Mouse (Mus musculus): ENCODE measurements around the gene Cd109.

The Cd109 gene

DNA sequence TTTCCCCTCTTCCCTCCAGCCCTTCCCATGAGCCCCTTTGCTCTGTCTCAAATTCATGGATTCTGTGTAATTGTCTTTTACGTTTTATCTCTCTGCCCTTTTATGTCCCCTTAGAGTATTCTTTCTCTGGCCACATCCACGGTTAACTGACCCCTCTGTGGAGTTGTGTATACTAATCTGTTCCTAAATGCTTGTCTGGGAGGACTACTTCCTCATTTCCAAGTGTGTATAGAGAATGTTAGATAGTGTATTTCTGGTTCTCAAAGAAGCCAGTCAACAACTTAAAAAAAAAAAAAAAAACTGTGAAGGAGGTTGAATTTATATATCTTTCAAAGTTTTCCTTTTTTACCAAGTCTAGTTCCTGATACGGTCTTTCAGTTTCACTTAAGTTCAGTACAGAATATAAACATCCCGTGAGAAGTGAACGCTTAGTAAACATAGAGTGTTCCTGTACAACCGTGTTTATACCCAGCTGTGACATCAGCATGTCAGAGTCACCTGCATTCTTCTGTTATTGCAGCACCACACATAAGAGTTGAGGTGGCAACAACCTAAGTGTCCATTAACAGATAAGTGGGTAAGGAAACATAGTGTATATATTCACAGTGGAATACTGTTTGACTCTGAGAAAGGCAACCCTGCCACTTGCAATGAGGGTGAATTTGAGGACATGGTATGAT, 16.5 kb downstream of the Cd109 start:
- in situ Hi-C loops (cut with MboI; ENCODE audit: unreplicated experiment in 2 of 2), result no loop called here

DNA sequence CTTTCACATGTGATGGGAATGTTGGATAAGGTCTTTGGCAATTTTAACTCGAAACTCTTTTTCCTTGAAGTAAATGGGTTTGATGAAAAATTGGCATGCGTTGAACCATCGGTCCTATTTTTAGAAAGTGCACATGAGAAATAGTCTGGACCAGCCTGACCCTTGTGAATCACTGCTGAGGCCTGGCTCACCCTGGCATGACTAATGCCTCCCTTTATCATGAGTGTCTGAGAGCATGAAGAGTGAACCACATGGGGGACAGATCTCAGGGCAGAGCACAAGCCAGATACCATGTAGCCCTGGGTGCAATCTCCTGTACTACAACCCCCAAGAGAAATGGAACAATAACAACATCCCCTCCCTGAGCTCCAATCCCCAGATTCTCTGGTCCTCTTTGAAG, 18.6 kb downstream of the Cd109 start:
- in situ Hi-C loops (cut with MboI; ENCODE audit: unreplicated experiment in 2 of 2), result no loop called here

DNA sequence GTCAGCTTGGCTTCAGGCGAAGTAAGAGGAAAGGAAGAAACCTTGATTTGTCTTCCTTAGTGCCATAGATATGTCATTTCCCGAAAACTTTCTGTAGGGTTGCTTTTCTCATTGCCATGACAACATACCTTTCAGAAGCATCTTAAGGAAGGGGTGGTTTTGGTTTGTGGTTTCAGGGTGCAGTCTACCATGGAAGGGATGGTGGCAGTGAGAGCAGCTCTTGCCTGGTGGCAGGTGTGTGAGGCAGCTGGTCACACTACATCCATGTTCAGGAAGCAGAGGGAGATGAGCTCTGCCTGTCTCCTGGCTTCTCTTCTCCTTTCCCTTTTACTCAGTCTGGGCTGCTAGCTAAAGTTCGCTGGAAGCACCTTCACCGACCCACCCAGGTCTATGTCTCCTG, 26.0 kb downstream of the Cd109 start:
- in situ Hi-C loops (cut with MboI; ENCODE audit: unreplicated experiment in 2 of 2), result loop anchor here in 1 of 2 experiments (5.0 to 10.0 kb wide), 3 partner anchors 49 to 1086 kb away; no protein-coding TSS in a partner anchor

DNA sequence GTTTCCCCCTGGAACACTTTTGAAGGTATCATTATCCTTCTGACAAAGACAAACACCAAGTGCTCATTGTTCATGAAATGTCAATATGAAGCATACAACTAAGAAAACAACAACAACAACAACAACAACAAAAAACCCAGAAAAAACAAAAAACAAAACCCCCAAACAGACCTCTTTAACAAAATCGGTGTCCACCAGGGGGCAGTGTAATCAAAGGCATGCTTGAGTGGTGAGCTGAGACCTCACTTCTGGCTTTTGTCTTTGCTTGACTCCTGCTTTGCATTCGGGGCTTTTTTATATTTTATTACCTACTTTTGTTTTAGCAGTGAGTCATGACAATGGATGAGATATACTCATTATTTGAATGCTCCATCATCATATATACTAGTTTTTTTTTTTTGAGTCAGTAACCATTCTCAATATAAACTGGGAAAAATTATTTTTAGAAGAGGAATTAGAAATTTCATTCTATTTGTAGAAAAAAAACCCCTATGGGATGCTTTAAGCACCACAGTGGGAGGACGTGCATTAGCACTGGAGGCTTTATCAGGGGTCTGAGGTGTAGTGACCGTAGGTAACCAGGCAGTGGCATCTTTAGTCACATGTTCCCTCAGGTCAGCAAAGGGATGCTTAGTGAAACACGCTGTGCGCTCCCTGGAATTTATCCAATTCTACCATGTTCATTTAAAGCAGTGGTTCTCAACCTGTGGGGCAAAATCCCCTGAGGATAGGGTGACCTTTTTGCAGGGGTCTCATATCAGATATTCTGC, 30.8 kb downstream of the Cd109 start:
- in situ Hi-C loops (cut with MboI; ENCODE audit: unreplicated experiment in 2 of 2), result loop anchor here (5.0 to 10.0 kb wide), 2 partner anchors 171 to 1071 kb away; partner anchors contain the start of gene Col12a1 (in 1 of the 2)

DNA sequence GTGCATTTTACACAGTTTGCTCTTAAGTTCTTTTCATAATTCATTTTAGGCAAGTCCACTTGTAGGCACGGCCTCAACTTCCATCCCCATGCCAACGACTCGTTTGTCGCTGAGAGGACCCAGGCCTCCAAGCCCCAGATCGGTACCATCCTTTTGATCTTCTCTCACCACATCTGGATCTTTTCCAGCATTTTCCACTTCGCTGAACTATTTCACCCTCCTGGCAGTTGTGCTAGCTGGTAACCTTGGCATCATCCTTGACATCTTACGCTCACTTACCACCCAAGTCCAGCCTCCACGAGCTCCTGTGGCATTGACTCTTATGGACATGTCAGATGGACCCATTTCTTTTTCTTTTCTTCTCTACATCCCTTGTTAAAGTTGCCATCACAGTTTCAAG, 33.3 kb downstream of the Cd109 start:
- in situ Hi-C loops (cut with MboI; ENCODE audit: unreplicated experiment in 2 of 2), result loop anchor here (5.0 to 10.0 kb wide), 2 partner anchors 174 to 1069 kb away; partner anchors contain the start of gene Col12a1 (in 1 of the 2)

DNA sequence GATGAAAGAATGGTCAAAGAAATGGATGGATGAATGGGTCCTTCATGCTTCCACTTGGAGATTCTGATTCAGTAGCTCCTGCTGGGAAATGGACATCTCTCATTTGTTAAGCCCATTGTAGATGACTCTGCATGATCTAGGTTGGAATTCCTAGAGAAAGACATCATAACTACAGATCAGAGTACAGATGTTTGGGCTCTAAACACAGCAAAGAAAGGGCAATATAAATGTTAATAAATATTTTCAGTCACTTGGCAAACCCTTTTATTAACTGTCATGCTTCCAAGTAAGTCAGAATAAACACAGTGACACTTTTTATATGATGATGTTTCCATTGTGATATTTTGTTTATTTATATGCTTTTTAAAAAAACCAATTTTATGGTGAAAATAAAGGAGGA, 34.1 kb downstream of the Cd109 start:
- in situ Hi-C loops (cut with MboI; ENCODE audit: unreplicated experiment in 2 of 2), result loop anchor here (5.0 to 10.0 kb wide), 2 partner anchors 175 to 1068 kb away; partner anchors contain the start of gene Col12a1 (in 1 of the 2)

DNA sequence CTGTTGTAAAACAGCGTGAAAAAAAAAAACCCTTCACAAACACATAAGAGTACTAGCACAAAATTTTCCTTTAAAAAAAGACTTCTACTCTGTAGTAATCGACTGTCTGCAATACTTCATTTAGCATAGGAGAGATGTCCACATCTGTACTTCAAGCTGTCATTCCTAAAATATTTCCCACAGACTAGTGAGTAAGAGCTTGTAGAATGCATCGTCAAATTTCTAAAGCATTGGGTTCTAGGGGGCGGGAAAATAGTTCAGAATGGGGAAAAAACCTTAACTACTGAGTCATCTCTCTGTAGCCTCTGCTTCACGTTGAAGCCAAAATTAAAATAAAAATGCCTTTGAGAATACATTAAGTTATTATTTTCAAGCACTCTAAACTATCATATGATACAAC, 42.2 kb downstream of the Cd109 start:
- in situ Hi-C loops (cut with MboI; ENCODE audit: unreplicated experiment in 2 of 2), result no loop called here

DNA sequence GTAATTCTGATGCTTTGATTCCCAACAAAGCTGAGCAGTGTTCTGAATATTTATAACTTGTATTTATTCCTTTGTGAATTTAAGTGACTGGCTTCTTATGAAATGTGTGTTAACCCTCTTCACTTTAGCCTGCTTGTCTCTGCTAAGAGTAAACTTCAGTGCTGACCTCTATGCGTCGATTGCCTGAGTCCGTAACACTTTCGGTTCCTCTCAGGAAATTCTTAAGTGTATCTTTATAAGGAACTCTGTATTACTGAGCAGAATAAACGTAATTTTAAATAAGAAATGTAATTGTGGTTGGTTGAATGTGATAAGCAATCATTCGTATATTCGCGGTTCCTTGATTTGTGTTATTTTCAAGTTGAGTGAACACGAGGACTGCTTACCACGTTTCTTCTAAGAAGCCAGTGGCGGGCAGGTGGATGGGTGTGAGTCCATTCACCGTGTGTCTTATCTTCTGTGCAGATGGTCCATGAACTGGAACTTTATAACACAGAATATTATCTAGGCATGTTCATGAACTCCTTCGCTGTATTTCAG, 56.2 kb downstream of the Cd109 start:
- in situ Hi-C loops (cut with MboI; ENCODE audit: unreplicated experiment in 2 of 2), result no loop called here

DNA sequence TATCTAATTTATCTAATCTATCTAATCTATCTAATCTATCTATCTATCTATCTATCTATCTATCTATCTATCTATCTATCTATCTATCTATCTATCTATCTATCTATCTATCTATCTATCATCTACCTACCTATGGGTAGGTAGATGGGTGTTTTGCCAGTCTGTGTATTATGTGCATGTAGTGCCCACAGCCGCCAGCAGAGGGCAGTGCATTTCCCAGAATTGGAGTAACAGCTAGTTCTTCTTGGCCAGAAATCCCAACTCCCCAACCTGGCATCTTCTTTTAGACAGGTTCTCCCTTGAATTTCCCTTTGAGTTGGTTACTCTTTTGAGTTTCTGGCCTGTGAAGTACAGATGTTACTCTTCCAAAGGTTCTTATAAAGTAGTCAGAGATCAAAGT, 85.3 kb downstream of the Cd109 start:
- in situ Hi-C loops (cut with MboI; ENCODE audit: unreplicated experiment in 2 of 2), result loop anchor here in 1 of 2 experiments (10.0 kb wide), 2 partner anchors 106 to 1014 kb away; partner anchors contain the start of gene Col12a1

DNA sequence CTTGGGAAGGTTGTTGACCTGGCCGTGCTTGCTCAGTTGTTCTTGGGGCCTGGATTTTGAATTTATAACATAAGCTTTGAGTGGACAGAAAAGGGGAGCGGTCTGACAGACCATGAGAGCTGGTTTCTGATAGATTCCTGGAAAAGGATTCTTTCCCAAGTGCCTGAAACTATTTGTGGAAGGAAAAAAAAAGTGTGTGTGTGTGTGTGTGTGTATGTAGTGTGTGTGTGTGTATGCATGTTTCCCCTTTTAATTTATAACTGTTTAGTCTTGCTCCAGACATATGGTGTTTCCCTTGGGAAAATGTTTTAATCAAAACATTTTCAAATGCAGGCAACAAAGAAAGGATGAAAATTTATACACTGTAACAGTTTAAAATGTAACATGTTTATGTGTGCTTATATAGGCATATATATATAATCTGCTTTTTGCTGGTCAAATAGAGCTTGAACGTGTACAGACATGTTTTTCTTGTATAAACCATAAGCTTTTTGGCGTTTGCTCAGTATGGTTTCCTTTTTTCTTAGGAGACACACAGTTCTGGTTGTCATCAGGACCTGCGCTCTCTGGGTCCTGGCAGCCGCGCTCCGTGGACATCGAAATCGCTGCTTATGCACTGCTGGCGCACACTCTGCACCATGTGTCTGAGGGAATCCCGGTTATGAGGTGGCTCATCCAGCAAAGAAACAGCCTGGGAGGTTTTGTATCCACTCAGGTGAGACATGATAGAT, 87.3 kb downstream of the Cd109 start:
- in situ Hi-C loops (cut with MboI; ENCODE audit: unreplicated experiment in 2 of 2), result loop anchor here in 1 of 2 experiments (10.0 kb wide), 2 partner anchors 108 to 1012 kb away; partner anchors contain the start of gene Col12a1

DNA sequence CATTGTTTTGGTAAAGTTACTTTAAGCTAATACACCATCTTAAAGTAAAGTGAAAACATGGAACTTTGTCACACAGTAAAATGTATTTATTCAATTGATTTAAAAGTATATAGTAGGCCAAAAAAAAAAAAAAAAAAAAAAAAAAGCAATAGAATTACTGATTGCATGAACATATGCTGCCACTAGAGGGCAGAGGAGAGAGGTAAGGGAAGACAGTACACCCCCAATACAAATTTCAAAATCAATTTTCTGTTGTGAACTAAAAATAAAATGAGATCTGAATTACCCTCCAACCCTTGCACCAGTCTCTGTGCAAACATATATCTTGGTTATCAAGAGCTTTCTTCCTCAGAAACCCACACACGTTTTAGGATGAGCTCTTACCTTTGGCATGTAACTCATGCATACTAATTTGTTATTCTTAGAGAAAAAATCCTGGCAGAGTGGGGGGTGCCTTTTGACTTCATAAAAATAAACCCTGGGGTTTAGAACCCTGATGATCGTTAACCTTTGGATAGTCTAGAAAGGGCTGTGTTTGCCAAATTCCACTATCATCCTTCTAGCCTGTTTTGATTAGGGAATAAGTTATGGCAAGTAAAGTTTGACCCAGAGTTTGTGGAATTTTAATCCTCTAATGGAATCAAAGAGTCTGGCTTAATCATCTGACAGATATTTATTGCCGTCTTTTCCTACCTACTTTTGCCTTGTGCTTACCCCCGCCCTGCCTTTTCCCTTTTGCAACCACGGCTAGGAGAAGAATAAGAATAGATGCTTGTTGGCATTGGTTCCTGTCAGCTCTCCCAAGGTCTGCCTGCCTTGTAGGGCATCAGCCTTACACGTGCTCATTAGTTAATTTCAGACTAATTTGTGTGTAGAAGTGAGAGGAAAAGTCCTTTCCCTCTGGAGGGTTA, 105.8 kb downstream of the Cd109 start:
- in situ Hi-C loops (cut with MboI; ENCODE audit: unreplicated experiment in 2 of 2), result no loop called here

DNA sequence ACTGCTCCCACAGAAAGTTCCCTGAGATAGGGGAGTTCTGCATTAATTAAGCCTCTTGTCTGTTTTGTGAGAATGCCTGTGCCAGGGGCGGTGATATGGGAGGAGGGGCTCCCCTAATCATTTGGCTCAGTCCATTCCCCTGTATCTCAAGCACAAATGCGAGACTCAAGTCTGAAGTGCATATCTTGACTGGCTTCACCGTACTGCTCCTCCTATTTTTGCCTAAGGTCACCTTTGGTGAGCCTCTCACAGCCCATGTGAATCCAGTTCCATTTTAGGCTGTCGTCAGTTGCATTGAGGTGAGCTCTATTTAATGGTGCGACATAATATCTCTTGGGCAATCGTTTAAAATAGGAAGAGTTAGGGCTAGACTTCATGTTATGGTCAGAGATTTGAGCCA, 116.6 kb downstream of the Cd109 start:
- in situ Hi-C loops (cut with MboI; ENCODE audit: unreplicated experiment in 2 of 2), result no loop called here

DNA sequence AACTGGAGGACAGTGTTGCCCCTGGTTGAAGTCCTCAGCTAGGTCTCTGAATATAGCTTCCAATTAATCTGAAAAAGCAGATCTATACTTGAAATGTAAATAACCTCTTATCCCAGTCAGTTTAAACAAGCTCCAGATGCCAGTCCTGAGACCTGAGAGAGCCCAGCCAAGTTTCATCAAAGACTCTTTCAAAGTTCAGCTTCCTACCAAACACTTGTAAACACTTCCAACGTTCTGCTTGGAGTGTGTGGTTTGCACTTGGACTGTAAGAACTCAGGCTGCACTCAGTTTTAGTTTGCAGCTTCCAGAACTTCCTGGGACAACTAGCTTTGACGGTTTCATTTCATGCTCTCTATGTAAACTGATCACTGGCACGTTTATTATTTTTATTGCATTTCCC, 120.2 kb downstream of the Cd109 start:
- in situ Hi-C loops (cut with MboI; ENCODE audit: unreplicated experiment in 2 of 2), result no loop called here

DNA sequence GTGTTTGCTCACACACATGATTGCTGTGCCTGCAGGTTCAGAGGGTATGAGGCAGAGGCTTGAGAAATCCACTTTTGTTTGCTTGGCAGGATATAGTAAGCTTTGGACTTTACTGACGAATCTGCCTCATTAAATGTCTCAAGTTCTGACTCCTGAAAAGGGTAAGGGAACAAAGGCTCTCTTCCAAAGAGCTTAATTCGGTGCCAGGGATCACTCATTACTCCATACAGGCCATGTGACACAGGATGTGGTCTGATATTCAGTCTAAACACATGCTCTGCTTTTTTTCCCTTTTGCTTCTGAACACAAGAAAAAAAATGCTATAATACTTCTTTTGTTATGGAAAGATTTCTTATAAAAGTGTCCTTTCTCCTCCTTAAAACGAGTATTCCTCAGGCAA, 126.7 kb downstream of the Cd109 start:
- in situ Hi-C loops (cut with MboI; ENCODE audit: unreplicated experiment in 2 of 2), result no loop called here

DNA sequence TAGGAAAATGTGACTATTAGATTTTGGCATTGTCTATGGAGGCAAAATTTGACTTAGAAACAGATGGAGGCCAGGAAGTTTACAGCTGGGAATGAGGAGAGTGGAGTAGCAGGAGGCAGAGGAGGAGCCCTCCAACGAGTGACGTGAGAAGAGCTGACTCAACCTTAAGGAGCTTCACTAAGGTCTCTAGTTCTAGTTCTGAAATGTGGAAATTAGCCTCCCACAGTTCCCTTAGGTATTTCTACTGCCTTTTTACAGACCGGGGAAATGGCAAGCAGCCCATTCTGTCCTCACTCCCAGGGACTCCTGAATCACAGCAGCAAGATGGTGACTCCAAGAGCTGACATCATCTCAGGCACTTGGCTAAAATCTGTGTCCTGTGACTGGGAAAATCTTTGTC, 134.9 kb downstream of the Cd109 start:
- in situ Hi-C loops (cut with MboI; ENCODE audit: unreplicated experiment in 2 of 2), result no loop called here

Data from v-Abl transformed pro-B cells (cell line).